Mouse (Mus musculus): ENCODE measurements around the gene D5Ertd579e. TPM values are rescaled to one million over a fixed set of nuclear protein-coding genes. Genes with fewer than 3 reads are reported as not detected.
A peak's percentile ranks its signal among the peaks of the same experiment; 100 is the strongest.

The D5Ertd579e gene
- polyA plus RNA-seq, 1 experiment from 2014 or later, result 33.2 TPM

DNA sequence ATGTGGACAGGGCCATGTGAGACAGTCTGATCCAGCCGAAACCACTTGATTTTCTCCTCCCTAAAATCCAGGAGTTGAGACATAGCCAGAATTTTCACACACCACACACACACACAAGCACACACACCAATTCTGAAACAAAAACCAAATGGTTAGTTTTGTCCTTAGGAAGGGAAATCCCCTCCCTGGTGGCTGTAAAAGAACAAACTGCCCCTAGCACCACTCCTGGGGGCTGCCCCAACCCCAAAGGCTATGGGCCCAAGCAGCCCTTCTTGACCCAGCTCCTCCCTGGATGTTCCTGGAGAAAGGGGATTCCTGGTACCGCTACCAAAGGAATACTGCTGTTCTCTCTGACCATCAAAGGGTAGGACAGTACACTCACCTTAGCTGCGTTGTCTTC is 119.4 kb downstream of the D5Ertd579e start:
- no peaks in the 10 kb centered on the region for H3K9me3 ChIP-seq (ENCODE audit: control insufficient read depth, low read length)
- H3K27ac ChIP-seq (replicated peaks in 1 of 2; ENCODE audit: control insufficient read depth in 1 of 2, insufficient read depth in 1 of 2, low read depth in 2 of 2, low read length in 2 of 2), result no peak overlapping the region
- peaks cover 4% of the 10 kb centered on the region for H3K36me3 ChIP-seq (ENCODE audit: control insufficient read depth, insufficient read depth, low read length)
- no peak for ATAC-seq (ENCODE audit: insufficient number of reproducible peaks, insufficient read depth, low FRiP score, low read depth)
- no peak overlapping the region for H3K9ac ChIP-seq (ENCODE audit: low read length)
- no peaks in the 10 kb centered on the region for H3K27me3 ChIP-seq (ENCODE audit: control insufficient read depth, insufficient read depth, low read length)
- no peak overlapping the region for H3K4me3 ChIP-seq (ENCODE audit: control insufficient read depth in 1 of 2, insufficient read depth in 1 of 2, low read depth in 1 of 2, low read length in 2 of 2)
- 88% methylated on average over 3 of the region's 3 CpGs for WGBS
- H3K4me2 ChIP-seq (ENCODE audit: low read length), result no peak overlapping the region
- peaks cover 23 to 41% of the 10 kb centered on the region in 2 experiments for H3K4me1 ChIP-seq (ENCODE audit: control insufficient read depth in 2 of 2, insufficient read depth in 2 of 2, low read length in 2 of 2)

- H3K4me2 ChIP-seq (ENCODE audit: low read length), result no peak overlapping the region
- no peaks in the 10 kb centered on the region for H3K9me3 ChIP-seq (ENCODE audit: control insufficient read depth, low read length)
- WGBS, result 68% methylated on average over 1 of the region's 1 CpGs
- no peak for ATAC-seq (ENCODE audit: insufficient number of reproducible peaks, insufficient read depth, low FRiP score, low read depth)
- peaks cover 11% of the 10 kb centered on the region for H3K36me3 ChIP-seq (ENCODE audit: control insufficient read depth, insufficient read depth, low read length)
- no peaks in the 10 kb centered on the region for H3K27me3 ChIP-seq (ENCODE audit: control insufficient read depth, insufficient read depth, low read length)
- H3K4me1 ChIP-seq (ENCODE audit: control insufficient read depth in 2 of 2, insufficient read depth in 2 of 2, low read length in 2 of 2), result peaks cover 20 to 34% of the 10 kb centered on the region in 2 experiments
- no peak overlapping the region for H3K4me3 ChIP-seq (ENCODE audit: control insufficient read depth in 1 of 2, insufficient read depth in 1 of 2, low read depth in 1 of 2, low read length in 2 of 2)
- peak overlapping the region in 1 of 2 experiments; percentile 79; a peak in 1 of 4 replicates for H3K27ac ChIP-seq (replicated peaks in 1 of 2; ENCODE audit: control insufficient read depth in 1 of 2, insufficient read depth in 1 of 2, low read depth in 2 of 2, low read length in 2 of 2)
- no peak overlapping the region for H3K9ac ChIP-seq (ENCODE audit: low read length)
Observed at GRCm38 (mm10) chr5:36575745-36576144, 120.1 kb downstream of the D5Ertd579e start.

DNA sequence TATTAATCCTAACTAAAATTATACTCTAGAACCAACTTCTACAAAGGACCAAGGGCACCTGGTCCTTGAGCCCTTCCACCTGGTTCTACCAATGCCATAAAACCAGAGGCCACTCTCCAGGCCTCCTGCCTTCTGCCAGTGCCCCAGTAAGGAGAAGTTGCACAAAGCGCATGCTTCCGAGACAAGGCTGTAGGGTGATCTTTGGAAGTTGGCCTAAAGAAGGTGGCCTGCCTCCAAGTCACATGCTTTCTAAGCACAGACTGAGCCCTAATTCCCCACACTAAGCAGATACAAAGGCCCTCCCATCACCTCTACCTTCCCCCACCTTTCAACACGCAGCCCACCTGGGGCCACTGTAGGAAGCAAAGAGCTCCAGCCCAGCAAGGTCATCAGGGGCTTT is 120.6 kb downstream of the D5Ertd579e start:
- peak overlapping the region in 1 of 2 experiments; percentile 79; a peak in 2 of 4 replicates for H3K27ac ChIP-seq (replicated peaks in 1 of 2; ENCODE audit: control insufficient read depth in 1 of 2, insufficient read depth in 1 of 2, low read depth in 2 of 2, low read length in 2 of 2)
- 77% methylated on average over 3 of the region's 3 CpGs for WGBS
- H3K4me1 ChIP-seq (ENCODE audit: control insufficient read depth in 2 of 2, insufficient read depth in 2 of 2, low read length in 2 of 2), result peaks cover 20 to 30% of the 10 kb centered on the region in 2 experiments
- H3K4me2 ChIP-seq (ENCODE audit: low read length), result no peak overlapping the region
- H3K4me3 ChIP-seq (ENCODE audit: control insufficient read depth in 1 of 2, insufficient read depth in 1 of 2, low read depth in 1 of 2, low read length in 2 of 2), result no peak overlapping the region
- H3K9ac ChIP-seq (ENCODE audit: low read length), result no peak overlapping the region
- no peaks in the 10 kb centered on the region for H3K9me3 ChIP-seq (ENCODE audit: control insufficient read depth, low read length)
- ATAC-seq (ENCODE audit: insufficient number of reproducible peaks, insufficient read depth, low FRiP score, low read depth), result no peak
- H3K27me3 ChIP-seq (ENCODE audit: control insufficient read depth, insufficient read depth, low read length), result no peaks in the 10 kb centered on the region
- peaks cover 16% of the 10 kb centered on the region for H3K36me3 ChIP-seq (ENCODE audit: control insufficient read depth, insufficient read depth, low read length)

GRCm38 (mm10) chr5:36574147-36574870 is 121.5 kb downstream of the D5Ertd579e start:
- no peak for ATAC-seq (ENCODE audit: insufficient number of reproducible peaks, insufficient read depth, low FRiP score, low read depth)
- Histone ChIP-seq H3K4me1 (ENCODE audit: control insufficient read depth in 2 of 2, insufficient read depth in 2 of 2, low read length in 2 of 2) (peaks cover 20 to 30% of the 10 kb centered on the region in 2 experiments), H3K27me3 (ENCODE audit: control insufficient read depth, insufficient read depth, low read length) (no peaks in the 10 kb centered on the region), H3K9me3 (ENCODE audit: control insufficient read depth, low read length) (no peaks in the 10 kb centered on the region), H3K4me2 (ENCODE audit: low read length) (no peak overlapping the region), H3K27ac (replicated peaks in 1 of 2; ENCODE audit: control insufficient read depth in 1 of 2, insufficient read depth in 1 of 2, low read depth in 2 of 2, low read length in 2 of 2) (peak overlapping the region; percentile 74 to 79), H3K36me3 (ENCODE audit: control insufficient read depth, insufficient read depth, low read length) (peaks cover 20% of the 10 kb centered on the region), H3K9ac (ENCODE audit: low read length) (peak overlapping the region; percentile 41; the same call in 1 of the 2 replicates), H3K4me3 (ENCODE audit: control insufficient read depth in 1 of 2, insufficient read depth in 1 of 2, low read depth in 1 of 2, low read length in 2 of 2) (no peak overlapping the region)
- 22% methylated on average over 8 of the region's 8 CpGs for WGBS

- Histone ChIP-seq H3K9ac (ENCODE audit: low read length) (no peak overlapping the region), H3K9me3 (ENCODE audit: control insufficient read depth, low read length) (no peaks in the 10 kb centered on the region), H3K27ac (replicated peaks in 1 of 2; ENCODE audit: control insufficient read depth in 1 of 2, insufficient read depth in 1 of 2, low read depth in 2 of 2, low read length in 2 of 2) (peak overlapping the region; percentile 12 to 22; a peak in 3 of 4 replicates), H3K36me3 (ENCODE audit: control insufficient read depth, insufficient read depth, low read length) (peaks cover 20% of the 10 kb centered on the region), H3K4me1 (ENCODE audit: control insufficient read depth in 2 of 2, insufficient read depth in 2 of 2, low read length in 2 of 2) (peaks cover 20 to 30% of the 10 kb centered on the region in 2 experiments), H3K4me3 (ENCODE audit: control insufficient read depth in 1 of 2, insufficient read depth in 1 of 2, low read depth in 1 of 2, low read length in 2 of 2) (no peak overlapping the region), H3K4me2 (ENCODE audit: low read length) (no peak overlapping the region), H3K27me3 (ENCODE audit: control insufficient read depth, insufficient read depth, low read length) (no peaks in the 10 kb centered on the region)
- WGBS, result 28% methylated on average over 3 of the region's 3 CpGs
- ATAC-seq (ENCODE audit: insufficient number of reproducible peaks, insufficient read depth, low FRiP score, low read depth), result no peak
Observed at GRCm38 (mm10) chr5:36573354-36573753, 122.5 kb downstream of the D5Ertd579e start.

GRCm38 (mm10) chr5:36571371-36571770 is 124.5 kb downstream of the D5Ertd579e start:
- H3K36me3 ChIP-seq (ENCODE audit: control insufficient read depth, insufficient read depth, low read length), result peaks cover 20% of the 10 kb centered on the region
- peaks cover 23 to 35% of the 10 kb centered on the region in 2 experiments for H3K4me1 ChIP-seq (ENCODE audit: control insufficient read depth in 2 of 2, insufficient read depth in 2 of 2, low read length in 2 of 2)
- 90% methylated on average over 16 of the region's 16 CpGs for WGBS
- H3K27me3 ChIP-seq (ENCODE audit: control insufficient read depth, insufficient read depth, low read length), result no peaks in the 10 kb centered on the region
- no peak overlapping the region for H3K4me3 ChIP-seq (ENCODE audit: control insufficient read depth in 1 of 2, insufficient read depth in 1 of 2, low read depth in 1 of 2, low read length in 2 of 2)
- H3K9ac ChIP-seq (ENCODE audit: low read length), result no peak overlapping the region
- H3K27ac ChIP-seq (replicated peaks in 1 of 2; ENCODE audit: control insufficient read depth in 1 of 2, insufficient read depth in 1 of 2, low read depth in 2 of 2, low read length in 2 of 2), result no peak overlapping the region
- no peak for ATAC-seq (ENCODE audit: insufficient number of reproducible peaks, insufficient read depth, low FRiP score, low read depth)
- H3K4me2 ChIP-seq (ENCODE audit: low read length), result no peak overlapping the region
- no peaks in the 10 kb centered on the region for H3K9me3 ChIP-seq (ENCODE audit: control insufficient read depth, low read length)

- Histone ChIP-seq H3K36me3 (ENCODE audit: control insufficient read depth, insufficient read depth, low read length) (peaks cover 20% of the 10 kb centered on the region), H3K27ac (replicated peaks in 1 of 2; ENCODE audit: control insufficient read depth in 1 of 2, insufficient read depth in 1 of 2, low read depth in 2 of 2, low read length in 2 of 2) (no peak overlapping the region), H3K4me2 (ENCODE audit: low read length) (no peak overlapping the region), H3K27me3 (ENCODE audit: control insufficient read depth, insufficient read depth, low read length) (no peaks in the 10 kb centered on the region), H3K9ac (ENCODE audit: low read length) (no peak overlapping the region), H3K4me3 (ENCODE audit: control insufficient read depth in 1 of 2, insufficient read depth in 1 of 2, low read depth in 1 of 2, low read length in 2 of 2) (no peak overlapping the region), H3K4me1 (ENCODE audit: control insufficient read depth in 2 of 2, insufficient read depth in 2 of 2, low read length in 2 of 2) (peaks cover 23 to 35% of the 10 kb centered on the region in 2 experiments), H3K9me3 (ENCODE audit: control insufficient read depth, low read length) (no peaks in the 10 kb centered on the region)
- WGBS, result 76% methylated on average over 4 of the region's 4 CpGs
- no peak for ATAC-seq (ENCODE audit: insufficient number of reproducible peaks, insufficient read depth, low FRiP score, low read depth)
Observed at GRCm38 (mm10) chr5:36570546-36571245, 125.1 kb downstream of the D5Ertd579e start.
